Mouse (Mus musculus) ovary, adult 10 weeks (tissue): Measurements from ENCODE around the gene Scmh1. TPM values are rescaled to one million over a fixed set of nuclear protein-coding genes. Genes with fewer than 3 reads are reported as not detected.

Source experiments
- polyA plus RNA-seq: library from polyadenylated mRNA; stranded (reverse); fragments of 350-450 nt; fragmentation: Illumina TruSeq; extraction: RNeasy Lipid Tissue Mini Kit (QIAGEN cat#74804); gene quantifications from one replicate; pipeline ENCODE4 v1.2.3, GENCODE M21; 2014

Gene Scmh1
- 21.2 TPM for polyA plus RNA-seq

GRCm38 (mm10) chr4:120405144-120405805, at the start of gene Scmh1:
Gene Scmh1, plus strand, starts transcription at chr4:120405281.

GRCm38 (mm10) chr4:120531986-120532385, 126.9 kb downstream of the Scmh1 start, which contains the start of gene Slfnl1:
Gene Slfnl1, plus strand, starts transcription at chr4:120532231.

GRCm38 (mm10) chr4:120569486-120570437, 164.7 kb downstream of the Scmh1 start, which contains the start of gene Ctps:
Gene Ctps, minus strand, starts transcription at chr4:120570276.

Other genes with a start within 250 kb of the Scmh1 start
- gene Edn2, start 244.1 kb upstream of the Scmh1 start, polyA plus RNA-seq: not detected
- not detected for gene Foxo6, start 117.9 kb upstream of the Scmh1 start, polyA plus RNA-seq
- gene Slfnl1, start 127.0 kb downstream of the Scmh1 start, polyA plus RNA-seq: not detected
- 63.4 TPM for gene Ctps, start 165.0 kb downstream of the Scmh1 start, polyA plus RNA-seq
- not detected for gene Gm8439, start 183.5 kb downstream of the Scmh1 start, polyA plus RNA-seq